Mouse (Mus musculus): ENCODE measurements around the gene Thap4.
A peak's percentile ranks its signal among the peaks of the same experiment; 100 is the strongest.
"Not testable (repeated sequence)": the region's sequence is repeated elsewhere in the genome, so short reads cannot be mapped to it uniquely, and the experiment has no call there.

Thap4 gene

DNA sequence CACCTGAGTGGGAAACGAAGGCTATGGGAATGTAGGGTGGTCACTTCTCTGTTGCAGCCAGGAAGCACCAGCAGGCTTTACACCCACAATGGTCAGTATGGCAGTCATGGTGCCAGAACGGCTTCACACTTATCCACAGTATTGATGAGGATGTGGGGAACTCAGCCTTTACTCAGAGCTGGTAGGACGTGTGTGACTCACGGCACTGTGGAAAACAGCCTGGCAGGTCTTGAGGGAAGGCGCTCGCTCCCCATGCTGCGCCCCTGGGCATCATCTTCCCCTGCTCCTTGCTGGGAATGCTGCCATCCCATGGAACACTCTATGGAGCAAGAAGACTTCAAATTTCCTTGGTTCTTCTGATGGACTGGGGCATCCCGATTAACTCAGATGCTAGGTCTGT lies 63.6 kb downstream of the Thap4 start:
- no peak for DNase-seq (ENCODE audit: low spot score in 2 of 2)

DNA sequence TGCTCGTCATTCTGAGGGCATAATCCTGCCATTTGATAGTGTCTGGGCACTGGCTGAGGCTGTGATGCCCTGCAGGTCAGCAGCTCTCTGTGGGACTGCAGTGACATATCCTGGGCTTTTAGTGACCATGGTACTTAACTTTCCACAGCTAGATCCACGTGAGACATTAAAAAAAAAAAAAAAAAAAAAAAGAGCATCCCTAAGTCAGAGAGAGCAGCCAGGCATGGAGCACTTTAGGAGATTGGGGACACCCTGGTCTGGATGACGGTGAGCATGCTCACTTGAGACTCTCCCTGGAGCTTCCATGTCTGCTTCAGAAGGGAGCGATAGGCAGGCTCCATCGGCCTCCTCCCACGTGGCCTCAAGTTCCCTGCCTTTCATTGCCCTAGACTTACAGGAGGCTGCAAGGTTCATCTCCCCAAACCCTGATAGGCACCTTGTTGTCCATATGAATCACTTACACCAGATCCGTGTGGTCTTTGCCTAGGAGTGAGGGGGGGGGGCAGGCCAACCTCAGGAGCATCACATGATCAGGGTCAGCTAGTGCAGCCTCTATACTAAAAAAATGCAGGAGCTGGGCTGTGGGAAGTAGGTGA lies 64.7 kb downstream of the Thap4 start:
- no peak for DNase-seq (ENCODE audit: low spot score in 2 of 2)

DNA sequence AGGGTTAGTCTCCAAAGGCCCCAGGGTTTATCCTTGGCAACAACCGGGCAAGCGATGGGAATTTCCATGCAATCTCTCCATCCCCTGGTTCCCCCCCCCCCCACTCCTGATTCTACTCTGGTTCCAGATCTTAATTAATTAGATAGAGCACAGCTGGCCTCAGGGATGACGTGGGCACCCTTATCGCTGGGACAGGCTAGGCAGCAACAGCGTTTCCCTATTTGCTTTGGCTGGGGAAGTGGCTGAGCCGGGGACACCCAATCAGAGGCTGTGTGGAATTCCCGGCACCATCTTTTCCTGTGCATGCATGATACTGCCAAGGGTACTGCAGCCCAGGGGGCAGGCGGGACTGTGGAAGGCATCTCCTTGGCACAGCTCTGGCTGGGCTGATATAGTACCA lies 66.5 kb downstream of the Thap4 start:
- no peak for DNase-seq (ENCODE audit: low spot score in 2 of 2)

DNA sequence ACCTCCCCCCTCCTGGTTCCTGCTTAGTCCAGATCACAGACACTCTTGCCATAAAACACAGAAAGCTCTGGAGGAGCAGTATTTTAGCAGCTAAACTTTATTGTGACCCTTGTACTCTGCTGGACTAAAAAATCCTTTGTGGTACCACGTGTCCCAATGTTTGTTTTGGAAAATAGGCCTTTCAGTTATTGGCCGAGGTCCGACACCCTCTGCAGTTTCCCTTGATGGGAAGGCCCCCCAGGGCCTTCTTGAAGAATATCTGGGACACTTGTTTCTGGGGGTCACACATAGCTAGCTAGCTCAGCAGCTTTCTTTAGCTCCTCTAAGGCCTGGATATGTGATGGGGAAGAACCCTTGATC lies 67.7 kb downstream of the Thap4 start:
- no peak for DNase-seq (ENCODE audit: low spot score in 2 of 2)

DNA sequence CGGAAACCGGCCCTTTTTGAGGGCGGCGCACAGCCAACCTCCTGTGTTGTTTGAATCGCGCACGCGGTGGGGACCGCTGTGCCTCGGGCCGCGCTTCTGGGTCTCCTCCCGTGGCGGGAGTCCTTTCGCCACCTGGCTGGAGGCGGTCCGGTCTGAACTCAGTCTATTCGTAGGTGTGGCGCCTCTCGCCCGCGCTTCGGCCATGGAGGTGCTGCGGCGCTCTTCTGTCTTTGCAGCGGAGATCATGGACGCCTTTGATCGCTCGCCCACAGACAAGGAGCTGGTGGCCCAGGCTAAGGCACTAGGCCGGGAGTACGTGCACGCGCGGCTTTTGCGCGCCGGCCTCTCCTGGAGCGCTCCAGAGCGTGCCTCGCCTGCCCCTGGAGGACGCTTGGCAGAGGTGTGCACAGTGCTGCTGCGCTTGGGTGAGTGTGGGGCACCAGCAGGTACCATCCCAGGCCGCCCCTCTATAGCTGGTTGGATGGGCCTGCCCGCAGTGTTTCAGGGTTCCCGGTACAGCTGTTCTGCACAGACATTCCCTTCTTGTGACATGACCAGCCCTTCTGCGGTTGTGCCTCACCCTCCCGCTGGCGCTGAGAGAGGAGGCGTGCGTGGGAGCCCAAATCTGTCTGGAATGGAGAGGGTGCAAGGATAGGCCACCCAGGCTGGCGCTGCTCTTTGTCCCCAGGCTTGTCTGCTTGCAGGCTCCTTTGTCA lies 68.3 kb downstream of the Thap4 start:
- peak in 1 of 2 experiments; percentile 64 for DNase-seq (ENCODE audit: low spot score in 2 of 2)

DNA sequence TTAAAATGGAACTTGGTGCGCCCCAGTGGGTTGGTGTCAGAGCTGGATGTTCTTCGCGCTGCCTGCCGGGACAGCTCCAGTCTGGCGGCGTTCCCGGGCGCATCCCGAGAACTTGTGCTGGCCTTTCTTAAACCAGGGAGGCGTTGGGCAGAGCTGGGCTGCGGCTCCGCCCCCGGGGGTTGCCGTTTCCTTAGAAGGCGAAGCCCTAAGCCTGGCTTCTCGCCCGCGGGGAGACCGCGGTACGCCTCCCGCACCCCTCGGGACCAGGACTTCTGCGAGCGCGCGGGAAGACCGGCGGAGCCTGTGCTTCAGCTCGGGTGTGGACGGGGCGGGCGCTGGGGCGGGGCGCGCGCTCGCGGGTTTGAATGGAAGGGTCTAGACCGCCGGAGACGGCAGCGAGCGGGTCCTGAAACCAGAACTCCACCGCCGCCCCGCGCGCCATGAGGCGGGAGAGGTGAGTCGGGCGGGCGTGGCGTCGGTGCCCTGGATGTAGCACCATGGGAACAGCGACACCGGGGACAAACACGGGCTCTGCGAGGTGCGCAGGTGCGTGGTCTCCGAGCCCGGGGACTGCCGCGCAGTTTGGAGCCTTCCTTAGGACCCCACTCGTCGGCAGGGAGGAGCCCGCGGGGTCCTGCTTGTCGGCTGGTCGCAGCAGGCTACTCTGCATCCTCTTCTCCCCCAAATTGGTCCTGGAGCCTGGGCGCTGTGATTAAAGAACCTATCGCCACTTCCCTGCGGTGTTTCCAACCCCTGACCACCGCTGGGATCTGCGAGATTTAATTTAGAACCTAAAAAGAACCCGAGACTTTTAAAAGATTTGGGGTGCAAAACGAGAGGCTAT lies 69.0 kb downstream of the Thap4 start, which contains the start of gene Bok:
Gene Bok (plus strand): TSS at position 260 of the 844 bp plus-strand sequence.
- peak in 1 of 2 experiments; percentile 59 for DNase-seq (ENCODE audit: low spot score in 2 of 2)

DNA sequence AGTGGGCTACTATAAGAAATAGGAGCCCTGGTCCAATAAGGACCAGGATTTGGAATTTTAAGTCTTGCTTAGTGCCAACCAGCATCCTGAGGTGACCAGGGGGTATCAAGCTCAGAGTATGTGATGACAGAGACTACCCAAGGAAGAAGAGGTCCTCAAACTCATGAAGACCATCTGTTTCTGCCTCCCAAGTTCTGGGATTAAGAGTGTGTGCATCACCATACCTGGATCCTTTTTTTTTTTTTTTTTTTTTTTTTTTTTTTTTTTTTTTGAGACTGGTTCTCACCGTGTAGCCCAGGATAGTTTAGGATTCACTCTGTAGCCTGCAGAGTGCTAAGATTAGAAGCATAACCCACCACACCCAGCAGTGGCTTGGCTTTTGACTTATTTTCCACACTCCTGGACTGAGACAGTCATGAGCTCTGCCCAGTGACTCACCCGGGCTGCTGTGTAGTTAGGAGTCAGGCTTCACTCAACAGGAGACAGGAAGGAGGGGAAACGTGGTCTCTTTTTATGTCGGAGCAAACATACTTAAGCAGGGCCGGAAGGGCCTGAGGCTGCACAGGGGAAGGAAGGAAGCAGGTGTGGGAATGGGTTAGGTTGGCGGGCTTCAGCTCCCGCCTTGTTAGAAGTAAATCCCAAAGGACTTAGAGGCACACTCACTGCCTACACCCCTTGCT lies 74.6 kb downstream of the Thap4 start:
- DNase-seq (ENCODE audit: low spot score in 2 of 2) = no peak

DNA sequence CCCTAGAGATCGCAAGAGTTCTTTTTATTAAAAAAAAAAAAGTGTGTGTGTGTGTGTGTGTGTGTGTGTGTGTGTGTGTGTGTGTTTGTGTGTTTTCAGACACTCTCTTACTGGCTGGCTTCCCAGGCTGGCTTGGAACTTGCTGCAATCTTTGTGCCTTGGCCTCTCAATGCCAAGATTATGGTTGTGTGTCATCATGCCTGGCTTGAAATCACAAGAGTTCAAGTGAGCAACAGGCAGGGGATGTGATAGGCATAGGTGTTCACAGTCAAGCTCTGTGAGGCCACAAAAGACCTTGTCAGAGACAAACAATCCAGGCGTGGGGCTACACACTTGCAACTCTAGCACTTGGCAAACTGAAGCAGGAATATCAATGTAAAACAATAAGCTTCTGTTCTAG lies 76.3 kb downstream of the Thap4 start:
- DNase-seq (ENCODE audit: low spot score in 2 of 2) = no peak

DNA sequence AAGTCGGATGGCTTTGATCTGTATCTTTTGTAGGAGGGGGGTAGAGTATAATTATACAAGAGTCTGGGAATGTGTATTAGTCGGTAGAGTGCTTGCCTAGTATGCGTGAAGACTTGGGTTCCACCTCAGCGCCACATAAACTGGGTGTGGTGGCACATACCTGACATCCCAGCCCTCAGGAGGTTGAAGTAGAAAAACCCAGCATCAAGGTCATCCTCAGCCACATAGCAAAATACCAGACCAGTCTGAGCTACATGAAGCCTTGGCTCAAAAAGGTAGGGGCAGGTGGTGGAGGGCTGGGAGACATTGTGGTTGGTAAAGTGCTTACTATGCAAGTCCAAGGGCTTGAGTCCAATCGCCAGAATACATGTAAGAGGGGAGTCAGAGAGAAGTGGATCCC lies 82.0 kb downstream of the Thap4 start:
- no peak for DNase-seq (ENCODE audit: low spot score in 2 of 2)

DNA sequence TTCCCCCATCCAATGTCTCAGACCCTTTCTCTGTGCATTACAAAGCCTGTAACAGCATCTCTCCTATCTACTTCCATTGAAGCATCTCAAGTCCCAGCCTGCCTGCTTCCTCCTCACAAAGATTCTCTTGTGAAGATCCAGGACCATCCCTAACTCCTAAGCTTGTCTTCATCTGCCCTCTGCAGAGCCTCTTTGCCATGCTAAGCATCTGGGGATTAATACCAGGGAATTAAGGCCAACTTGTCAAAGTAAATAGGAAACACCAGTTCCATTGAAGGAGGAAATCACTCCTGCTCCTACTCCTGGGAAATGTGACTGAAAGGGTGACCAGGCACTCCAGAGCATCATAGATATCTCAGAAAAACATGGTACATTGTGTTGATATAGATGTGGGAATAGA lies 84.7 kb downstream of the Thap4 start:
- no peak for DNase-seq (ENCODE audit: low spot score in 2 of 2)

DNA sequence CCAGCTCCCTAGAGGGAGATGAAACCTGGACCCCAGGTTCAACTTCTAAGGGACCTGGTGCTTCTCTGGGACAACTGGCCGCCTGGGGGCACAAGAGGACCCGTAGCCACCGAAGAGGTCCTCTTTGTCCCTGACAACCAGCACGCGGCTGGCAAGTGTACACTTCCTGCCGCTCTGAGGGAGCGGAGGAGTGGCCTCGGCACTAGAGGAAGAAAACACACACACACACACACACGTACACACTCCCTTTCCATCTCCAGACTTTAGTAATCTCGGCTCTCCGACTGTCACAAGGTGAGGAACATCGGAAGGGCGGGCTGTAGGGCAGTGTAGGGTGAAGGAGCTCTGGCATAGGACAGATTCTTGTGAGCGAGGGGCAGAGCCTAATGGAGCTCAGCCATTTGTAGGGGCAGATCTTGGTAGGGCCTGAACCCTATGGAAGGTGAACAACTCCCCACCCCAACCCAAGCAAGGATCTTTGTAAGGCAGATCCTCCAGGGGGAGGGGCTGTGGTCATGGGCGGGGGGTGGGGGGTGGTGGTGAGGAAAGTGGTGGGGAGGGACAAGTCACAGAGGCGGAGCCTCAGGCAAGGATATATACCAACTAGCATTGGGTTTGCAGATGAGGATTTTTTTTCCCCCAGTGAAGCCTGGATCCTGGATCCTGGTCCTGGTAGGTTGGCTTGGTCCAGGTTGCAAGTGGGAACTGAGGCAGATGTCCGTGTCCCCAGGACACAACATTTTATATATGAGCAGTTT lies 85.7 kb downstream of the Thap4 start:
- peak in 1 of 2 experiments; percentile 46 for DNase-seq (ENCODE audit: low spot score in 2 of 2)

DNA sequence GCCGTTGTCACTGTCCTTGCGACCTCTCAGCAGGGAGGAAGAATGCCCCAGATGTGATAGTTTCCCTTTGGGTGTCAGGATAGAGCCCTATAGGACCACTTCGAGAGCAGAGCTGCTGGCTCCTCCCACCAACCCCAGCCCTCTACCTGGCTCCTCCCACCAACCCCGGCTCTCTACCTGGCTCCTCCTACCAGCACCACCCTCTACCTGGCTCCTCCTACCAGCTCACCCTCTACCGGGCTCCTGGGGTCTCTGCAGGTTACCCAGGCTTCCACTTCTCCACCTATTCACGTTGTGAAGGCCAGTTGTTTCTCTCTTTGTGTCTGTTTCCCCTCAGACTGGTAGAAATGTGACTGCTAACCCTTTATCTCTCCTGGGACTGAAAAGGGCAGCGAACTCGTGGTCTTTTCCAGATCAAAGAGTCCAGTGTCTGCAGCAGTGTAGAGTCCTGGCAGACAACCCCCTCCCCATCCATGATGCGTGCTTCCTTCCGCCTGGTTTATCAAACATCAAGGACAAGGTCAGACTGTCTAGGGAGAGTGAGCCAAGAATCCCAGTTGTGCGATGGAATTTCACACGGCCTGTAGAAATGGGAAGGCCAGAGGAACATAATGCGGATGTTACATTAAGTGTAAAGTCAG lies 86.8 kb downstream of the Thap4 start:
- no peak for DNase-seq (ENCODE audit: low spot score in 2 of 2)

DNA sequence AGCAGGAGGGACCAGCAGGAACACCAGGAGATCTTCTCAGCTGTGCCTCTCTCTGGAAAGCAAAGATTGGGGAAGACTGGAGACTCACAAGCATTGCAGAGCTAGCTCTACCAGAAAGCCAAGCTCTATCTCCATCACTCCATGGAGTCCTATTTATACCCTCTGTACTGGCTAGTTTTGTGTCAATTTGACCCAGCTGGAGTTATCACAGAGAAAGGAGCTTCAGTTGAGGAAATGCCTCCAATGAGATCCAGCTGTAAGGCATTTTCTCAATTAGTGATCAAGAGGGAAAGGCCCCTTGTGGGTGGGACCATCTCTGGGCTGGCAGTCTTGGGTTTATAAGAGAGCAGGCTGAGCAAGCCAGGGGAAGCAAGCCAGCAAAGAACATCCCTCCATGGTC lies 96.1 kb downstream of the Thap4 start, which contains the start of gene Stk25:
Gene Stk25 (minus strand): TSS at position 101 of the 400 bp plus-strand sequence.
- DNase-seq (ENCODE audit: low spot score in 2 of 2) = not testable (repeated sequence)

DNA sequence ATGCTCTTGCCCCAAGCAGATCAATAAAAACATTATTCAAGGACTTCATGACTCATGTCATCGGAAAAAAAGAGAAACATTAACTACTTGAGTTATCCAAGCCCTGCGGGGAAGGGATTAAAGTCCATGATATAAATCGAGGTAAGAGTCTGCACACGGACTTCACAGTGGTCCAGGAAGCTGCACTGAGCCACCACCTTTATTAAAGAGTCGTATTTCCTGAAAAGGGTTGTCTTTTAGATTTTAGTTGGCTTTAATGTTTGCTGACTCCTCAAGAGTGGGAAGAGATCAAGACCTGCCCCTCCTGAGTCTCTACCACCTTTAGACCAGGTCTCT lies 97.7 kb downstream of the Thap4 start:
- no peak for DNase-seq (ENCODE audit: low spot score in 2 of 2)

DNA sequence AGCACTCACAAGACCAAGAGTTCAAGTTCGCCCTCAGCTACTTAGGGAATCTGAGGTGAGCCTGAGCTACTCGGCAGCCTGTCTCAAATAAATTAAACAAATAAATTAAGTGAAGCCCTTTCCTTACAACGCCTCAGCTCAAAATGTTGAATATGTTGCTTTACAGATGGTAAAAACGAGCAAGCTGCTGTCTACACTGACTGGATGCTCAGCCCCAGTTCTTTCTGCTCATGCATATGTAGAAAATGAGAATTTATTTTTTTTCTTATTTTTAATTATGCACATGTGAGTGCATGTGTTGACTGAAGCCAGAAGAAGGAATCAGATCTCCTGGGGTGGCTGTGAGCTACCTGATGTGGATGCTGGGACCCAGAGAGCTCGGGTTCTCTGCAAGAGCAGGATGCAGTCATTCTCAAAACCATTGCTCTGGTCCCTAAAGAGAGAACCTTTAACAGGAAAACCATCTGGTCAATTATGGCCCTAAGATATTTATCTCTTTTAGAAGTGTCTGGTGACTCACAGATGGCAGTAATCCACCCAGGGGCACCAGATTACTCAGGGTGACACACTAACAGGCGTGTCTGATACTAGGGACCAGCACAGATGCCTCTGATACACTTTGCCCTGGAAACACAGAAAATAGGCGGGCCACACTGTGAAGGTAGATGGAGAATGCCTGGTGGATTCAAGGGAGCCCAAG lies 98.2 kb downstream of the Thap4 start:
- DNase-seq (ENCODE audit: low spot score in 2 of 2) = no peak

DNA sequence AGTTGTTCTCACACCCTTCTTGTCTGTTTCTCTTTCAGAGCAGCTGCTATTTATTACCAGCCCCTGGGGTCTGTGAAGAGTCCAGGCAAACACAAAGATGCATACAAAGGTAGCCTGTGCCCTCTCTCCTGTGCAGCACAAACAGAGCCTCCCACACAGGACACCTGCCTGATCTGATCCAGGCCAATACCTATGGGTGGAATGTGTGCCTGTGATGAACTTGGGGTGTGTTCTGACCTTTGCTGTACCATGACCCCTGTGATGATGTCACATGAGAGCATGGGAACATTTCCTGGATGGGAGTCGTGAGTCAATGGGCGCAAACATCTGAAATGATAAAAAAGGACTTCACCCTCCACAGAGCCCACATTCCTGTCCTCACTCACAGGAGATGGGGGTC lies 99.9 kb downstream of the Thap4 start:
- no peak for DNase-seq (ENCODE audit: low spot score in 2 of 2)

DNA sequence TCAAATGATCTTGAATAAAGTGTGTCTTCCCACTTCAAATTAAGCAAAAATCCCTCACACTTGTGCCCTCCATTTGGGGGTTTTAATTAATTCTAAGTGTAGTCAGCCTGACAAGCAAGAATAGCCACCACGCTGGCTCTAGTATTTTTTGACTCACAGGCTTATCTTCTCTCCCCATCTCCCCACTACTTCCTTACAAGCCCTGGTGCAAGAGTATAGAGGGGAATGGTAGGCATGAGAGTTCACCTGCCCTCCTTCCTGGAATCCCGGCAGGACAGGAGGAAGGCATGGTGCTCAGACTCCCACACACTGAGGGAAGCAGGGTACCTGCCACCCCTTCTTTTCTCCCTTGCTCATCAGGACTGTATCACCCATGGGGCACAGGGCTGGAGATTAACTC lies 100.4 kb downstream of the Thap4 start:
- DNase-seq (ENCODE audit: low spot score in 2 of 2) = no peak
